Mouse (Mus musculus): ENCODE measurements at regions not wholly inside any gene's neighbourhood (a gene's known extent, or its start where the extent isn't known, plus 50 kb on each side); places are given as distances from the start of the nearest gene placed in this dataset.

GRCm38 (mm10) chr5:148454200-148454599 lies 54.5 kb upstream of the Slc7a1 start:
- Histone ChIP-seq H3K27ac (ENCODE audit: low read length) (no peak overlapping the region), H3K4me2 (ENCODE audit: low read depth, low read length) (no peak overlapping the region), H3K4me1 (ENCODE audit: control insufficient read depth, insufficient read depth, low read length) (no peaks in the 10 kb centered on the region), H3K4me3 (ENCODE audit: low read length) (no peak overlapping the region), H3K27me3 (replicated peaks; ENCODE audit: control insufficient read depth, insufficient read depth, low read length) (no peaks in the 10 kb centered on the region), H3K36me3 (ENCODE audit: control insufficient read depth, insufficient read depth, low read length) (no peaks in the 10 kb centered on the region), H3K9me3 (ENCODE audit: control insufficient read depth, low read length) (no peaks in the 10 kb centered on the region), H3K9ac (ENCODE audit: low read depth, low read length) (no peak overlapping the region)
- 63% methylated on average over 5 of the region's 5 CpGs for WGBS
- peak; percentile 92 for ATAC-seq

- H3K9ac ChIP-seq (ENCODE audit: low read depth, low read length) = no peak overlapping the region
- WGBS = 63% methylated on average over 12 of the region's 12 CpGs
- no peak overlapping the region for H3K27ac ChIP-seq (ENCODE audit: low read length)
- no peak overlapping the region for H3K4me2 ChIP-seq (ENCODE audit: low read depth, low read length)
- H3K9me3 ChIP-seq (ENCODE audit: control insufficient read depth, low read length) = no peaks in the 10 kb centered on the region
- no peak for ATAC-seq
- H3K4me1 ChIP-seq (ENCODE audit: control insufficient read depth, insufficient read depth, low read length) = no peaks in the 10 kb centered on the region
- H3K27me3 ChIP-seq (replicated peaks; ENCODE audit: control insufficient read depth, insufficient read depth, low read length) = no peaks in the 10 kb centered on the region
- no peak overlapping the region for H3K4me3 ChIP-seq (ENCODE audit: low read length)
- H3K36me3 ChIP-seq (ENCODE audit: control insufficient read depth, insufficient read depth, low read length) = no peaks in the 10 kb centered on the region
These were observed 54.1 kb upstream of the Slc7a1 start for GRCm38 (mm10) chr5:148453776-148454175.

GRCm38 (mm10) chr5:148452909-148453632 lies 53.4 kb upstream of the Slc7a1 start:
- no peak for ATAC-seq

GRCm38 (mm10) chr5:148451811-148452210 lies 52.1 kb upstream of the Slc7a1 start:
- H3K36me3 ChIP-seq (ENCODE audit: control insufficient read depth, insufficient read depth, low read length) = no peaks in the 10 kb centered on the region
- no peaks in the 10 kb centered on the region for H3K27me3 ChIP-seq (replicated peaks; ENCODE audit: control insufficient read depth, insufficient read depth, low read length)
- H3K9ac ChIP-seq (ENCODE audit: low read depth, low read length) = no peak overlapping the region
- H3K4me2 ChIP-seq (ENCODE audit: low read depth, low read length) = no peak overlapping the region
- no peak for ATAC-seq
- no peaks in the 10 kb centered on the region for H3K9me3 ChIP-seq (ENCODE audit: control insufficient read depth, low read length)
- H3K27ac ChIP-seq (ENCODE audit: low read length) = no peak overlapping the region
- WGBS = 36% methylated on average over 7 of the region's 7 CpGs
- H3K4me3 ChIP-seq (ENCODE audit: low read length) = no peak overlapping the region
- no peaks in the 10 kb centered on the region for H3K4me1 ChIP-seq (ENCODE audit: control insufficient read depth, insufficient read depth, low read length)

More at GRCm38 (mm10) chr5:148452909-148453632, 53.4 kb upstream of the Slc7a1 start:
- no peak overlapping the region for H3K4me3 ChIP-seq (ENCODE audit: low read length)
- H3K27ac ChIP-seq (ENCODE audit: low read length) = no peak overlapping the region
- WGBS = 71% methylated on average over 17 of the region's 17 CpGs
- no peaks in the 10 kb centered on the region for H3K36me3 ChIP-seq (ENCODE audit: control insufficient read depth, insufficient read depth, low read length)
- no peak overlapping the region for H3K9ac ChIP-seq (ENCODE audit: low read depth, low read length)
- no peaks in the 10 kb centered on the region for H3K27me3 ChIP-seq (replicated peaks; ENCODE audit: control insufficient read depth, insufficient read depth, low read length)
- no peaks in the 10 kb centered on the region for H3K4me1 ChIP-seq (ENCODE audit: control insufficient read depth, insufficient read depth, low read length)
- no peak overlapping the region for H3K4me2 ChIP-seq (ENCODE audit: low read depth, low read length)
- H3K9me3 ChIP-seq (ENCODE audit: control insufficient read depth, low read length) = no peaks in the 10 kb centered on the region

- H3K9ac ChIP-seq (ENCODE audit: low read depth, low read length) = no peak overlapping the region
- no peak overlapping the region for H3K4me2 ChIP-seq (ENCODE audit: low read depth, low read length)
- peak; percentile 58; the same call in 1 of the 2 replicates for ATAC-seq
- H3K4me1 ChIP-seq (ENCODE audit: control insufficient read depth, insufficient read depth, low read length) = no peaks in the 10 kb centered on the region
- H3K27me3 ChIP-seq (replicated peaks; ENCODE audit: control insufficient read depth, insufficient read depth, low read length) = no peaks in the 10 kb centered on the region
- 31% methylated on average over 11 of the region's 11 CpGs for WGBS
- H3K27ac ChIP-seq (ENCODE audit: low read length) = no peak overlapping the region
- no peaks in the 10 kb centered on the region for H3K9me3 ChIP-seq (ENCODE audit: control insufficient read depth, low read length)
- no peak overlapping the region for H3K4me3 ChIP-seq (ENCODE audit: low read length)
- no peaks in the 10 kb centered on the region for H3K36me3 ChIP-seq (ENCODE audit: control insufficient read depth, insufficient read depth, low read length)
These were observed 51.2 kb upstream of the Slc7a1 start for GRCm38 (mm10) chr5:148450924-148451323.

All from intestine, embryonic 16.5 days (tissue).